Mouse (Mus musculus) midbrain, embryonic 16.5 days (tissue): ENCODE measurements around the gene Hps5. TPM values are rescaled to one million over a fixed set of nuclear protein-coding genes. Genes with fewer than 3 reads are reported as not detected.

Experiments
- ATAC-seq: fragments of 200-750 bp; cut with Nextera tagmentation; 2 replicates; pipeline ENCODE4 v1.8.0; 2017; ENCODE audit warnings: moderate TSS enrichment
- H3K27ac ChIP-seq: fragments of 300-500 bp; sonication (generic); 2 replicates; pipeline ENCODE4 v1.5.1; 2014; ENCODE audit warnings: mild to moderate bottlenecking, low read length, mixed read lengths
- H3K27me3 ChIP-seq: fragments of 300-500 bp; sonication (generic); 2 replicates; pipeline ENCODE4 v1.6.1; 2014; ENCODE audit warnings: low read depth, low read length, mixed read lengths; ENCODE audit not compliant: control insufficient read depth, insufficient read depth
- H3K36me3 ChIP-seq: fragments of 300-500 bp; sonication (generic); 2 replicates; pipeline ENCODE4 v1.6.1; 2014; ENCODE audit warnings: mild to moderate bottlenecking, low read length, moderate library complexity, mixed read lengths; ENCODE audit not compliant: control insufficient read depth, insufficient read depth
- H3K4me1 ChIP-seq: fragments of 300-500 bp; sonication (generic); 2 replicates; pipeline ENCODE4 v1.6.1; 2014; ENCODE audit warnings: mild to moderate bottlenecking, low read length, mixed read lengths; ENCODE audit not compliant: control insufficient read depth, insufficient read depth
- H3K4me2 ChIP-seq: fragments of 300-500 bp; sonication (generic); 2 replicates; pipeline ENCODE4 v1.6.1; 2014; ENCODE audit warnings: mild to moderate bottlenecking, low read length, mixed read lengths
- H3K4me3 ChIP-seq: fragments of 300-500 bp; sonication (generic); 2 replicates; pipeline ENCODE4 v1.5.1; 2014; ENCODE audit warnings: low read depth, mild to moderate bottlenecking, low read length, moderate library complexity, mixed read lengths
- H3K9ac ChIP-seq: fragments of 300-500 bp; sonication (generic); 2 replicates; pipeline ENCODE4 v1.6.1; 2014; ENCODE audit warnings: low read depth, low read length, mixed read lengths
- H3K9me3 ChIP-seq: fragments of 300-500 bp; sonication (generic); replicated peaks from 2 replicates; pipeline ENCODE4 v1.6.1; 2014; ENCODE audit warnings: mild to moderate bottlenecking, low read length, mixed read lengths; ENCODE audit not compliant: control insufficient read depth, poor library complexity, severe bottlenecking
- WGBS: fragments of 180-500 bp; shearing (Covaris S2); extraction: QIAGEN DNeasy Blood & Tissue Kit; methylation state at CpG from one replicate; pipeline ENCODE4 v1.1.7; 2014; 5-methylcytosine and 5-hydroxymethylcytosine counted together
- polyA plus RNA-seq: library from polyadenylated mRNA; unstranded; fragments of >200 nt; fragmentation: Nextera tagmentation; extraction: Ambion mirVana; gene quantifications from 2 replicates; pipeline ENCODE4 v1.2.1, GENCODE M21; 2015

The Hps5 gene
- polyA plus RNA-seq, 1 experiment from 2014 or later: 11.1 TPM

DNA sequence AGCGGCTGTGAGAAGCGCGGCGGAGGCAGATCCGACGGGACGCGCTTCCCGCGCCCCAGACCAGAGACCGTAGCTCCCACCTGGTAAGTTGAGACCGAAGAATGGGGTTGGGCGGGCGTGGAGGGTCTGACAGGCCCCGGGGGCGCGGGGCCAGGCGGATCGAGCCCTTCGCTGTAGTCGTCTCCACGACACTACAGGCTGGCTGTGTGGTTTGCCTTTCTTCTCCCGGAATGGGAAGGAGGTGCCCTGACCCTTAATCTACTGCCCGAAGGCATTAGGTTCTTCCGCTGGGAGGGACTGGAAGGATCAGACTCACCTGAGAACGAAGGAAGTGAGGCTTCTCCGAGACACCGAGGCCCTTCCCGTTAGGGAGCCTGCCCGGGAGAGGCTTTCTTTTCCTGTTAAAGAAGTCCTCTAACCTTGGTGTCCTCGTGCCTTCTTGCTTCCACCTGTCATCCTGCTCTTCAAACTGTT, 379 bp upstream of the Hps5 start:
- peaks cover 25% of the 10 kb centered on the region for H3K4me1 ChIP-seq
- no peaks in the 10 kb centered on the region for H3K27me3 ChIP-seq
- peak overlapping the region; percentile 95 for H3K9ac ChIP-seq
- peak overlapping the region; percentile 97 for H3K4me3 ChIP-seq
- peaks cover 7% of the 10 kb centered on the region for H3K36me3 ChIP-seq
- H3K4me2 ChIP-seq: peak overlapping the region; percentile 77
- no peaks in the 10 kb centered on the region for H3K9me3 ChIP-seq
- ATAC-seq: no peak; the same call in 1 of the 2 replicates
- under 1% methylated on average over 29 of the region's 31 CpGs for WGBS
- peak overlapping the region; percentile 94 for H3K27ac ChIP-seq

DNA sequence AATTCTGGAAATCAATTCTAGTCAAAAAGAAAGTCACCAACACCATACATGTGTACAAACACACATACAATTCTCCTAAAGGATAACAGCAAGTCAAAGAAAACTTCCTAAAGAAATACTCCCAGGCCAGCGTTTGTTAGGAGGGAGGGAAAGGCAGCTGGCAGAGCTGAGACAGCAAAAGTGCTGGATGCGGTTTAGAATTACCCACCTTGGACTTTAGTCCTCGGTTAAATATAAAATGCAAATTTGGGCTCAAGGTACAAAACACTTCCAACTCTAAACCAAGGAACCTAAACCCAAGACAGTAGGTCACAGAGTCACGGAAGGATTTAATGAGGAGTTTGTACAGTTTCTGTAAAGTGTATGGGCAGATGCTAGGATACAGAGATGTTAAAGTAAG, 2.0 kb downstream of the Hps5 start:
- Histone ChIP-seq H3K4me1 (peaks cover 25% of the 10 kb centered on the region), H3K27ac (no peak overlapping the region), H3K4me2 (no peak overlapping the region), H3K9me3 (no peaks in the 10 kb centered on the region), H3K4me3 (no peak overlapping the region), H3K9ac (no peak overlapping the region), H3K36me3 (peaks cover 3% of the 10 kb centered on the region), H3K27me3 (no peaks in the 10 kb centered on the region)
- 84% methylated on average over 4 of the region's 4 CpGs for WGBS
- no peak for ATAC-seq

DNA sequence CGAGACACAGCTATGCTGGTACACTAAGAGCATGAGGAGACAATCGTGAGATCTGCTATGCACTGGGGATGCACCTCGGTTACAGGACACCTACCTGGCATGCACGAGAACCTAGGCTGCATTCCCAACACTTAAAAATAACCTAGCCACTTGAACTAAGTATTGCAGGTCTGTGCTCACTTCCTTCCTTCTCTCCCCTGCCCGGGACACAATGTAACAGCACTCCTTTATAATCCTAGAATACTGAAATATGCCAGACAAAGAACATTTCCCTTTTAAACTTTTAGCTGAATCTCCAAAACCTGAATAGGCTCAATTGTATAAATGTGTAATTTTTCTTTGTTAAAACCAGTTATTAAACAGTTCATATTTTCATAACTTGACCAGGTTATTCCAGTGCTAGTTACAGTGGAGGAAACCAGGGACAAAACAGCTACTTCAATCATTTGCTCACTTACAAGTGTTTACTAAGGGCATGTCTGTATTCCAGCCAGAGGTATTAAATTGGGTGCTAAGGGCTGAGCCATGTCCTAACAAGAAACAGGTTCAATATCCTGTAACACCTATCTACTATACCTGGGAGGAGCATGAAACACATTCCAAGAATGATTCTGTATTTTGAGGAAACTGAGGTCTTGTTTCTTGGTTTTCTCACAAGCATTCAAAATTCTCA, 6.6 kb downstream of the Hps5 start:
- H3K4me3 ChIP-seq: no peak overlapping the region
- H3K27ac ChIP-seq: no peak overlapping the region
- ATAC-seq: no peak
- peaks cover 6% of the 10 kb centered on the region for H3K4me1 ChIP-seq
- H3K27me3 ChIP-seq: no peaks in the 10 kb centered on the region
- 88% methylated on average over 5 of the region's 5 CpGs for WGBS
- no peak overlapping the region for H3K4me2 ChIP-seq
- H3K36me3 ChIP-seq: peaks cover 28% of the 10 kb centered on the region
- no peaks in the 10 kb centered on the region for H3K9me3 ChIP-seq
- no peak overlapping the region for H3K9ac ChIP-seq

DNA sequence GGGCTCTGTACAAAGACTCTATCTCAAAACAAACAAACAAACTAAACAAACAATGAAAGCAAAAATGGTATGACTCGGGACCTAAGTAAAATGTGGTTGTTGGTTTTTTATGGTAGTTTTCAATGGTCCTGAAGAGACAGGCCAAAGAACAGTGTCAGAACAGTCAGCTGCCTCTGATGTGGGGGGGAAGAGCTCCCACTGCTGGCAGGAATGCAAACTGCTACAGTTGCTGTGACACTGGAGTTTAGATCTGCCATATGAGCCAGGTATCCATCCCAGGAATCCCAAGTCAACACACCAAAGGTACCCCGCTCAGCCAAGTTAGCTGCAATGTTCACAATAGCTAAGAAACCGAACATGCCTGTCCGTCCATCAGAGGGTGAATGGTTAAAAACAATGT, 25.2 kb downstream of the Hps5 start:
- Histone ChIP-seq H3K27me3 (no peaks in the 10 kb centered on the region), H3K27ac (no peak overlapping the region), H3K36me3 (peaks cover 45% of the 10 kb centered on the region), H3K9me3 (no peaks in the 10 kb centered on the region), H3K9ac (no peak overlapping the region), H3K4me2 (no peak overlapping the region), H3K4me3 (no peak overlapping the region), H3K4me1 (no peaks in the 10 kb centered on the region)
- no peak for ATAC-seq
- WGBS: 65% methylated on average over 4 of the region's 4 CpGs

DNA sequence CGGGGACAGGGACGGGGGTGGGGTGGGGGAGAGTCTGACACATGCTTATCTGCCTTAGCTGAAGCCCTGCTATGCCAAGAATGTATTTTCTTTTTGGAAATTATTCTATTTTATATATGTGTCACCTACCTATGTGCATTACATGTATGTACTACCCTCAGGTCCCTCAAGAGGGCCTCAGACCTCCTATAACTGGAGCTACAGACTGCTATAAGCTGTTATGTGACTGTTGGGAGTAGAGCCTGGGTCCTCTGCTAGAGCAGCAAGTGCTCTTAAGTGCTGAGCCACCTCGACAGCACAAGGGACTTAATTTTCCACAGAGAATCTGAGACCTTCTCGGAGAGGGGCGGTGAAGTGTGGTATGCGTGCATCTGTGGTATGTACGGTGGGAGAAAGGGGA, 27.4 kb downstream of the Hps5 start:
- no peak overlapping the region for H3K4me3 ChIP-seq
- no peaks in the 10 kb centered on the region for H3K9me3 ChIP-seq
- H3K4me1 ChIP-seq: no peaks in the 10 kb centered on the region
- no peak overlapping the region for H3K27ac ChIP-seq
- H3K27me3 ChIP-seq: no peaks in the 10 kb centered on the region
- 94% methylated on average over 7 of the region's 7 CpGs for WGBS
- H3K36me3 ChIP-seq: peaks cover 46% of the 10 kb centered on the region
- ATAC-seq: no peak
- no peak overlapping the region for H3K4me2 ChIP-seq
- H3K9ac ChIP-seq: no peak overlapping the region

DNA sequence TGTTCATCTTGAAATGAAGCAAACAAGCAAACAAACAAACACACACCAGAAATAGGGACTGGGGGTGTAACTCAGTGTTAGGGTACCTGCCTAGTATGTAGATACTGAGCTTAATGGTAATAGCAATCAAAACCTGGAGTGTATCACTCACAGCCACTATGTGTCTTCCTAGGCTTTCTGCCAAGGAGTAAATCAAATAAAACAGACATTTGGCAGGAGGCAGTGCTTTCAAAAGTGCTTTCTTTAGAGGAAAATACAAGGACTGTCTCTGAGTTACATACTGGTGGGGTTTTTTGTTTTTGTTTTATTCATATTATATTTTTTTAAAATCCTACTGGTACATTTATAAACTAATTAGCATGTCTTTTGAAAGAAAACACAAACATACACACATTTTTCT, 28.5 kb downstream of the Hps5 start:
- H3K4me3 ChIP-seq: no peak overlapping the region
- ATAC-seq: no peak

DNA sequence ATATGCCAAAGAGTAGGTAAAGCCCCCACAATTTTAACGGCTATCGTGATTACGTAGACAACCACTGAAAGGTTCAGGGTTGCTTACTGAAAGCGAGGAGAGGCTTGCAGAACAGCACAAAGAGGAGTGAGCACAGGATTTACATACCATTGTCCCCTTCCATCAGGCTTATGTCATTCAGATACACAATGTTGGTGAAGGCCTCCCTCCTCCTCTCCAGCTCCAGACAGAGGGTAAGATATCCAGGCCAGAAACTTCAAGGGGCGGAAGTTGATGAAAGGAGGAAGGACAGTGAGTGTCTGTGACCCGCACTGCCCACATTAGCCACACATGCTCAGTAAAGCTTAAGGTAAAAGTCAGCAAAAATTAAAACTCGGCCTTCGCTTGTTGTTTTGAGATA, 31.2 kb downstream of the Hps5 start:
- H3K9me3 ChIP-seq: no peaks in the 10 kb centered on the region
- no peak overlapping the region for H3K4me3 ChIP-seq
- no peak for ATAC-seq
- H3K9ac ChIP-seq: no peak overlapping the region
- H3K4me2 ChIP-seq: no peak overlapping the region
- no peak overlapping the region for H3K27ac ChIP-seq
- H3K27me3 ChIP-seq: no peaks in the 10 kb centered on the region
- WGBS: 66% methylated on average over 8 of the region's 8 CpGs
- no peaks in the 10 kb centered on the region for H3K4me1 ChIP-seq
- H3K36me3 ChIP-seq: peaks cover 47% of the 10 kb centered on the region

More for the DNA sequence above, 28.5 kb downstream of the Hps5 start:
- H3K4me2 ChIP-seq: no peak overlapping the region
- no peaks in the 10 kb centered on the region for H3K27me3 ChIP-seq
- peaks cover 46% of the 10 kb centered on the region for H3K36me3 ChIP-seq
- no peak overlapping the region for H3K27ac ChIP-seq
- H3K9ac ChIP-seq: no peak overlapping the region
- H3K9me3 ChIP-seq: no peaks in the 10 kb centered on the region
- H3K4me1 ChIP-seq: no peaks in the 10 kb centered on the region

DNA sequence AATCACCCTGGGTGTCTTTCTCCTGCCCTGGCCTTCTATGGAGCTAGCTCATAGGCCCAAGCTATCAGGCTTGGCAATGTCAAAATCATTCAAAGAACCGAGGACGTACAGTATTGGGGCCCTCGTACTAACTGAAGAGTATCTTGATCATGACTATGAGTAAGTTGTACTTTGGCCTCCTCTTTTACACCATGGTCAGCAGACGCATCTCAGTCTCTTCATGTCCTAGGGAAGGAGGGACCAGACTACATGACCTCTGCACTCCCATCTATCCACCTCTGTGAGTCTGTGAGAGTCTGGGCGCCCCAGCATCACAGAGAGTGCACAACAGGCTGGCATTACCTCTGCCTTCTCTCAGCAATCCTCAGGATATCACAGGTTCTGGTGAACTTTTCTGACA, 33.3 kb downstream of the Hps5 start:
- ATAC-seq: no peak
- Histone ChIP-seq H3K27ac (no peak overlapping the region), H3K9me3 (no peaks in the 10 kb centered on the region), H3K9ac (no peak overlapping the region), H3K4me3 (no peak overlapping the region), H3K27me3 (no peaks in the 10 kb centered on the region), H3K4me2 (no peak overlapping the region), H3K4me1 (no peaks in the 10 kb centered on the region), H3K36me3 (peaks cover 37% of the 10 kb centered on the region)
- 93% methylated on average over 5 of the region's 5 CpGs for WGBS

DNA sequence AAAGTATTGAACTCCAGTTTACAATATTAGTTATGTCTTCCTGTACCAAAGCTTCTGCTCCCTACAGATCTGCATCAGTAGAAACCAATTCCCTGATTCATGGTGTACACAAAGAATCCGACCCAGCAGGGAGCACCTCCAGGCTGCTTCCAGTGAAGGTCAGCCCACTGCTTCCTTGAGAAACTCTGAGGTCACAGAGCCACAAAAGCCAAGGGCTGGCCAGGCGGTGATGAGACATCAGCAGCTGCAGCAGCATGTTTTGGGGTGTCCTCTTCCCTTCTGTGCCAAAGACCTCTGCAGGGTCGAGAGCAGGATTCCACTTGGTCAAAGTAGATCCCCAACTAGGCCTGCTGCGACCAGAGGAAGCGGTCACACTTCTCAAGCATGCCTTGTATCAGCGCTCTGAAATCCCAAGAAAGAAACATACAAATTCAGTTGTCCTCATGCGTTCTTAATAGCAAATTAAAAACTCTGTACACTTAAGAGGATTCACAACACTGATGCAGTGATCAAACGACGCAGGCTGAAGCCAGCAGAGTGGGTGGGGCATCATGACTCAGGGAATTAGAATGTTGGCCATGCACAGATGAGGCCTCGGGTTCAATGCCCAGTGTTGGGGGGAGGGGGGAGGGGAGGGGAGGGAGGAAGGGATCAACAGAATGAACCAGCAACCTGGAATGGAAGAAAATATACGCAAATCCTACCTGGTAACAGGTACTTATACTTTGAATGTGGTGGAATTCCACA, 34.6 kb downstream of the Hps5 start:
- ATAC-seq: no peak
- no peaks in the 10 kb centered on the region for H3K4me1 ChIP-seq
- no peak overlapping the region for H3K27ac ChIP-seq
- no peak overlapping the region for H3K9ac ChIP-seq
- no peaks in the 10 kb centered on the region for H3K27me3 ChIP-seq
- 82% methylated on average over 11 of the region's 11 CpGs for WGBS
- peaks cover 29% of the 10 kb centered on the region for H3K36me3 ChIP-seq
- no peak overlapping the region for H3K4me2 ChIP-seq
- H3K4me3 ChIP-seq: no peak overlapping the region
- H3K9me3 ChIP-seq: no peaks in the 10 kb centered on the region
